Mouse (Mus musculus) gastrocnemius, postnatal 25 days (tissue): ENCODE measurements at regions not wholly inside any gene's neighbourhood (a gene's known extent, or its start where the extent isn't known, plus 50 kb on each side); places are given as distances from the start of the nearest gene placed in this dataset.

Experiments
- DNase-seq: peaks from one replicate; pipeline ENCODE4 v3.0.0; 2022

DNA sequence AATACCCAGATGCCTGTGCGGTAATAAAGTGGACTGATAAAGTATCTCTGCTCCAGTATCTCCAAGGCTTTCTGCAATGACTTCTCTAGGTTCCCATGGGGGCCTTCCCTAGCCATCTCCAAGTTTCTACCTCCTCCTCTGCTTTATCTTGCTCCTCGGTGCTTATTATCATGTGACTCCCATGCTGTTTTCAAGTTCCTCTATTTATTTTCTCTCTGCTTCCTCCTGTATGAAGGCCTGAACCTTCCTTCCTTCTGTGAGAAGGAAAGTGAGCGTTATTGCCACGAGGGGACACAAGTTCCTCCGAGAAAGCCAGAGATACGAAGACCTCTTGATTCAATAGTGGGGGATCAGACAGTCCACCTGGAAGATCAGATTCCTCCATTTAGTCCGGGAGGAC is 77.4 kb upstream of the Pkdcc start:
- no peak for DNase-seq

DNA sequence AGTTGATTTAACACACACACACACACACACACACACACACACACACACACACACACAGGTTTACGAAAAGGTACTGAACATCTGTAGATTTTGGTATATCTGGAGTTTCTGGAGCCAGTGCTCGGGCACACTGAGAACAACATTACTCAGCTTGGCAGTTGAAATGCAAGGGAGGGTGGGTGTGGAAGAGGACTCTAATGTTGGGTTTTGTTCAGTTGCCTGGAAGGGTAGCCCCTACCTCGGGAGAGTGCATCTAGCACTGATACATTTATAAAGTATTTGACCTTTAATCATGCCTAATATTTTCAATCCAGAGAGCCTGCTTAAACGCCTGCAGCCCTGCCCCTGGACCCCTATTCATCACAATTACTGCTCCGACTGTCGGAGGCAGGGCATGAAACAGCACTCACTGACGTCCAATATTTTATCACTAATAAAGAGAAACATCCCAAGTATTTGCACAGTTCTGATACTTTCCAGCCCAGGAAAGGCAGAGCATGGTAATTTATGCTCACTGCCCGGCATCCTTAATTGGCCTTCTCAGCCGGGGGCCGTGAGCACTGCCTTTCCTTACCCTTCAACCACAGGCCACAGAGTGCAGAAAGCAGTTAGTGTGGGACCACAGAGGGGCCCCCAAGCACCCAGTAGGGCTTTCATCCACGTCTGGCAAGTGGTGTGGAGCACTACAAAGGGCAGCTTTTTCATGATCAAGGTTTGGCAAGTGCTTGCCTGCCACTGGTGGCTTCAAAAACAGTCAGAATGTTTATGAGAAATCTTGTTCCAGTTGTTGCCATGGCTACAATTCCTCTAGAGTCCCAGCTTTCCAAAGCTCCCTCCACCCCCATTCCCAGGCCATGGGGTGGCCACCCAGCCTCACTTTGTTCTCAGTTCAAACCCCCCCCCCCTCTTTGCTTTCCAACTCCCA is 76.3 kb upstream of the Pkdcc start:
- DNase-seq, result no peak

DNA sequence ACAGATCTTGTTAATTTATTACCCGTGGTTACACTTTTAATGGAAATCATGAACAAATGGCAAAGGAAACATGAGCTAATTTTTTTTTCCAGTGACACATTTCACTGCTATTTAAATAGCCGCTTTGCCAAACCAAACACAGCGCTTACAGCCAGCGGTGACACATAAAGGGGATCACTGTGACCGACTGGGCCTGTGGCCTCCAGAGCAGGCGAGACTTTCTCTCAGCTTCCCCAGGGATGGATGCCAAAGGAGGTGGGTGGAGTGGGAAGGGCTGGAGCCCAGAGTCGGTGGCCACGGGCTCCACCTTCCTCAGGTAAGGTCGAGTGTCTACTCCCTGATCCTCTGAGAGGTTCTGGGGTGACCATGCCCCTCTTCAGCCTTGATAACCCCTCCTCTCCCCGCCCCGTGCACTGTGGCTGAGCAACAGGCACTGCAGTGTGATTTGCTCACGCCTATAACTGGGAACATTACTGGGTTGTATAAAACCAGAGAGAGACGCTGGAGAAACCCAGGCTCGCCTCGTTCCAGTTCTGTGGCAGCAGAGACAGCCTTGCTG is 66.6 kb upstream of the Pkdcc start:
- DNase-seq, result peak; percentile 35

DNA sequence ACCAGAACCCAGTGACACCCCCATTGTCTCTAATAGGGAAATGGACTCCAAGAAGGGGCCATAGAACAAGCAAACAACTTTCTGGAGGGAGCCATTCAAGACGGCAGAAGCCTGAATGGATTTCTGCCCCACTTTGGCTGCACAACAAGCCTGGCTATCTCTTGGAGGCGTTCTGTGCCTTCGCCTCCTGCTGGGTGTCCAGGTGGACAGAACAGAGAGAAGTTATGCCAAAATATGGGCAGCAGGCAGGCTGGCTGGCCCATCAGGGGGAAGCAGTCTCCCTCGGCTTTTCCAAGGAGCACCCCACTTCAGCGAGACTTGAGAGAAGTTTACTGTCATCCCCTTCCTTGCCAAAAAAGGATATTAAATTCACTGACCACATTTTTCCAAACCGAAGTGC is 65.8 kb upstream of the Pkdcc start:
- no peak for DNase-seq

GRCm38 (mm10) chr17:83155106-83155505 is 60.0 kb upstream of the Pkdcc start:
- peak; percentile 70 for DNase-seq

- no peak for DNase-seq
Observed at GRCm38 (mm10) chr17:83156682-83157081, 58.4 kb upstream of the Pkdcc start.

DNA sequence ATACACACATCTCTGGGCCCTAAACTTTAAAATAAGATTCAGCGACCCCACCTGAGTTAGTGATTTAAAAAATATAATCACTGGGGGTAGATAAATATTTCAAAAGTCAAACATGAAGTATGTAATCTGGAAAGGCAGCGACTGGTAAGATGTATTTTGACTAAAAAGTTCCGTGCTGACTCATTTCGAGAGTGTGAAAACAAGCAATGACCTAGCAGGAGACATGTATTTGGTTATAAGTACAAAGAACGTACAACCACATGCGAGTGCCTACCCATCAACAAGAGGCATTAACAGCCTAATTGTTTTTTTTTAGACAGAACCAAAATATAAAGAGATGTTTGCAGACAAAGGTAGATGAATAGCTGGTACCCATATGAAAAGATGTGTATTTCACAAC is 57.0 kb upstream of the Pkdcc start:
- DNase-seq, result no peak

DNA sequence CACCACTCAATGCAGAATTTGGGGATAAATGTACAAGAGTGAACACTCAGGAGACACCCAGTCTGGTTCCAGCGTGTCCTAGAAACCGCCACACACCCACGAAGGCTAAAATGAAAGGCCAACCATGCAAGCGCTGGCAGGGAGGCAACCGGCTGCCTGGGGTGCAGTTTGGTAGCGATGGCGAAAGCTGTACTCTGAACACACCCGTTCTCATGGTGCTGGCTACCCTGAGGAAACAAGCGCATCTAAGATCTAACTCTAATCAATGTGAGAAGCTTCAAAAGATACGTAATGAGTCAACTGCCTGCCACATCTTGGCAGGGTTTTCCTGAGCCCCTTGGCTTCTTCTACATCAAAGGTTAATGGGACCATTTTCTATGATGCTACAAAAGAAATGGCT is 56.4 kb upstream of the Pkdcc start:
- DNase-seq, result no peak

- no peak for DNase-seq
Observed at GRCm38 (mm10) chr17:83159634-83160033, 55.5 kb upstream of the Pkdcc start.

- DNase-seq, result no peak
Observed at GRCm38 (mm10) chr17:83160296-83160695, 54.8 kb upstream of the Pkdcc start.

DNA sequence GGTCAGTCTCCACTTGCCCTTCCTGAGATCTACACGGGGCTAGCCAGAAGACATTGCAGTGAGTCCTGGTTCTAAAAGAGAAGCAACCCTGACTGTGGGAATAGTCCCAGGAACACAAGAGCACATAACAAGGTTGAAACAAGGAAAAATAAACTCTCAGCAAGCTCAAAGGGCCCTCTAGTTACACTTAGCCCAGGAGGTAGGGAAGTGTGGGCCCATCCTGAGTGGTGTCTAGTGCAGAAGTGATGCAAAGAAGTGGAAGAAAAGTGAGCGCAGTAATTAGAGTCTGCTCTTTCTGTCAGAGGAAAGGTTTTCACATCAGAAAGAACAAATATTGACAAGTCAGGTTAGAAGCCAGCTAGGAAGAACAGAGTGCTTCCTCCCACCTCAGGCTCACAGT is 53.4 kb upstream of the Pkdcc start:
- DNase-seq, result no peak

- DNase-seq, result no peak
Observed at GRCm38 (mm10) chr17:83163952-83164560, 51.0 kb upstream of the Pkdcc start.

- no peak for DNase-seq
Observed at GRCm38 (mm10) chr17:83164728-83165127, 50.4 kb upstream of the Pkdcc start.

- DNase-seq, result no peak
Observed at GRCm38 (mm10) chr17:83165140-83165539, 50.0 kb upstream of the Pkdcc start.
